Mouse (Mus musculus): Measurements from ENCODE around the gene Rad51b. TPM values are rescaled to one million over a fixed set of nuclear protein-coding genes. Genes with fewer than 3 reads are reported as not detected.

The Rad51b gene
- polyA plus RNA-seq, 1 experiment from 2014 or later: 4.9 TPM

DNA sequence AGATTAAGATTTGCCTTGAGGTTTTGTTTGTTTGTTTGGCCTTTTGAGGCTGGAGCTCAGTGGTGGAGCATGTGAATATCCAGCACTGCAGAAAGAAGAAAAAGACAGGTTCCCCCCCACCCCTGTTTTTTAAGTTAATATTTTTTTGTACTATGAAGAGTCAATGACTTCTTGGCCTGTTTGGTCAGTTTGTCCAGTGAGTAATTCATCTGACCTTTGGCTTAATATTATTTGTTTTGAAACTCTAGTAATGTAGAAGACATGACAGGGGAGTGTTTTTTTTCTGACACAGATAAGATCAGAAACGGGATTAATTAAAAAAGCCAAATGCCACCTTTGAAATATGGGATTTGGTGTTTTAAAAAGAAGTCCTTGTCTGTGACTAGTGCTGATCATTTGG is 107.4 kb downstream of the Rad51b start:
- ATAC-seq (replicated peaks; ENCODE audit: insufficient number of reproducible peaks, low FRiP score, low TSS enrichment, low read depth): no peak
- no peak for DNase-seq (ENCODE audit: low spot score)
- Histone ChIP-seq H3K4me2 (ENCODE audit: low read depth, low read length) (no peak overlapping the region), H3K4me3 (ENCODE audit: low read depth, low read length) (no peak overlapping the region), H3K9me3 (replicated peaks; ENCODE audit: control insufficient read depth, low read length) (no peaks in the 10 kb centered on the region), H3K4me1 (ENCODE audit: control insufficient read depth, insufficient read depth, low read length) (no peaks in the 10 kb centered on the region), H3K9ac (replicated peaks; ENCODE audit: low read length) (no peak overlapping the region), H3K27me3 (ENCODE audit: control insufficient read depth, insufficient read depth, low read length) (no peaks in the 10 kb centered on the region), H3K36me3 (replicated peaks; ENCODE audit: control insufficient read depth, insufficient read depth, low read depth, low read length) (no peaks in the 10 kb centered on the region), H3K27ac (replicated peaks; ENCODE audit: low read depth, low read length) (no peak overlapping the region)
- WGBS: 49% methylated on average over 1 of the region's 1 CpGs

DNA sequence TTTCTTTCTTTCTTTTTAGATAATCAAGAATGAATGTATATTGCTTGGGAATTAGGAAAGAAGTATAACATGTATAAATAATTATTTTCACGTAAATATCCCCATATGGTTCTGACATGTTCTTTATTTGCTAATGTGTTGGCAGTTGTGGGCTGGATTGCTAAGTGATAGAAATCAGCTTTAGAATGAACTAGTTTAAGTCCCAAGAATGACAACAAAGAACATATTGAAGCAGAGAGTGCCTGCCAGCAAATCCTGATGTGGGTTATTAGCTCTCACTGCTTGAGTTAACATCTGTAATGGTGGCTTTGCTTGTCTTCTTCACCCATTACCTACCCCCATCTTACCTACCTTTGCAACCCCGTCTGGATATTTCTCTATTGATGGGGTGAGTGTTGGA is 111.6 kb downstream of the Rad51b start:
- Histone ChIP-seq H3K36me3 (replicated peaks; ENCODE audit: control insufficient read depth, insufficient read depth, low read depth, low read length) (no peaks in the 10 kb centered on the region), H3K9ac (replicated peaks; ENCODE audit: low read length) (no peak overlapping the region), H3K4me3 (ENCODE audit: low read depth, low read length) (no peak overlapping the region), H3K9me3 (replicated peaks; ENCODE audit: control insufficient read depth, low read length) (no peaks in the 10 kb centered on the region), H3K27me3 (ENCODE audit: control insufficient read depth, insufficient read depth, low read length) (no peaks in the 10 kb centered on the region), H3K4me1 (ENCODE audit: control insufficient read depth, insufficient read depth, low read length) (no peaks in the 10 kb centered on the region), H3K4me2 (ENCODE audit: low read depth, low read length) (no peak overlapping the region), H3K27ac (replicated peaks; ENCODE audit: low read depth, low read length) (no peak overlapping the region)
- WGBS: 63% methylated on average over 2 of the region's 2 CpGs
- DNase-seq (ENCODE audit: low spot score): no peak
- ATAC-seq (replicated peaks; ENCODE audit: insufficient number of reproducible peaks, low FRiP score, low TSS enrichment, low read depth): no peak

DNA sequence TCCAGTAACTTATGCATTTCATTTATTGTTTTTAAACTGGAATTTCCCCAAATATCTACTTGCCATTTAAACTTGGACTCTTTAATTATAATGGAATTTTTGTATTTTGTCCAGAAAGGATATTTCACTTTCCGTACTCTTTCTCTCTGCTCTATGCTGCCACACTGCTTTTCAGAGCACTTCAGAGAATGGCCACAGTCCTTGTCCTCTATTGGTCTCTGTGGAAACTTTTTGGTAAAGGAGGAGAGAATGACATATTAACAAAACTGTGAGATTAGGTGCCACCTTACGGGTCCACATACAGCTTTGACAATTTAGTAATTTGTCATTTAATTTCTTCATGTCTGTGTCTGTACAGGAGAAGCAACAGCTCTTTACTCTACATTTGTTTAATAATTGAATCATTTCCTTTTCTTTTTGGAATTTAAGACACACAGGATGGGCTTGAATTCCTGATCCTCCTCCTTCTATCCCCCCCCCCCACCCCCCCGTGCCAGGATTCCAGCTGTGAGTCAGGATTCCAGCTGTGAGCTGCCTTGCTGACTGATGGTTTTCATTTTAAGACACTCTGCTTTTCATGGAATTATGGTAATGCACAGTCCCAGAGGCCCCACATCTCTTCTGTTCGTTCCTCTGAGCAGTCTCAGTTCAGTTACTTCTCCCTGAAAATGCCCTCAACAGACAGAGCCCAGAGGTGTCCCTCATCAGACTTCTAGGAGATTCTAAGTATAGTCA is 112.2 kb downstream of the Rad51b start:
- WGBS: 56% methylated on average over 3 of the region's 4 CpGs
- no peaks in the 10 kb centered on the region for H3K9me3 ChIP-seq (replicated peaks; ENCODE audit: control insufficient read depth, low read length)
- no peak for DNase-seq (ENCODE audit: low spot score)
- no peak overlapping the region for H3K4me2 ChIP-seq (ENCODE audit: low read depth, low read length)
- H3K27ac ChIP-seq (replicated peaks; ENCODE audit: low read depth, low read length): no peak overlapping the region
- H3K4me1 ChIP-seq (ENCODE audit: control insufficient read depth, insufficient read depth, low read length): no peaks in the 10 kb centered on the region
- ATAC-seq (replicated peaks; ENCODE audit: insufficient number of reproducible peaks, low FRiP score, low TSS enrichment, low read depth): no peak
- no peaks in the 10 kb centered on the region for H3K36me3 ChIP-seq (replicated peaks; ENCODE audit: control insufficient read depth, insufficient read depth, low read depth, low read length)
- H3K27me3 ChIP-seq (ENCODE audit: control insufficient read depth, insufficient read depth, low read length): no peaks in the 10 kb centered on the region
- no peak overlapping the region for H3K4me3 ChIP-seq (ENCODE audit: low read depth, low read length)
- no peak overlapping the region for H3K9ac ChIP-seq (replicated peaks; ENCODE audit: low read length)

DNA sequence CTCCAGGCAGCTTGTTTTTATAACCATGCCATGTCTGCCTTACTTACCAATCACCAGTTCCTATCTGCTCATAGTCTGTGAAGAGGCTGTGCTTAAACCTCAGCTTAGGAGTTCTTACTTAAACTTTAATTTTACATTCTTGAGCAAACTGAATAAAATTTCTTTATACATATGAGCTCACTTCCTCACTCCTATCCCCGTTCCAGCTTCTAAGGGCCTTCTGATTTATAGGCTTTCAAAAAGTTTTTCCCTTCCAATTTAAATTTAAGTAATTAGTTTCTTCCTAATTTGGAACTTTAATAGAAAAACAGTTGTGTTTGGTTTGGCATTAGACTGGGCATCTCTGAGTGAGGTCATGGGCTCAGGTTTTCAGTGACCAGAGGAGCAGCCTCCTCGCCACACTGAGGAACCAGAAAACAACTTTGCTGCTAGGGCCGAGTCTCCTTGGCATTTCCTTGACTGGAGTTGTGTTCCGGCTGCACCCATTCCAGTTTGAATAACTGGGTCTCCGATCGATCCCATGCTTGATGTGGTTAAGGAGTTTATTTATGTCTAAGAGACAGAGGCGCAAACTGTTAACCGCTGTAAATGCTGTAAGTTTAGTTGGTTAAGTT is 115.9 kb downstream of the Rad51b start:
- H3K36me3 ChIP-seq (replicated peaks; ENCODE audit: control insufficient read depth, insufficient read depth, low read depth, low read length): no peaks in the 10 kb centered on the region
- no peaks in the 10 kb centered on the region for H3K9me3 ChIP-seq (replicated peaks; ENCODE audit: control insufficient read depth, low read length)
- 81% methylated on average over 8 of the region's 8 CpGs for WGBS
- H3K4me1 ChIP-seq (ENCODE audit: control insufficient read depth, insufficient read depth, low read length): no peaks in the 10 kb centered on the region
- H3K4me3 ChIP-seq (ENCODE audit: low read depth, low read length): no peak overlapping the region
- H3K27me3 ChIP-seq (ENCODE audit: control insufficient read depth, insufficient read depth, low read length): no peaks in the 10 kb centered on the region
- no peak overlapping the region for H3K4me2 ChIP-seq (ENCODE audit: low read depth, low read length)
- no peak overlapping the region for H3K27ac ChIP-seq (replicated peaks; ENCODE audit: low read depth, low read length)
- no peak for ATAC-seq (replicated peaks; ENCODE audit: insufficient number of reproducible peaks, low FRiP score, low TSS enrichment, low read depth)
- H3K9ac ChIP-seq (replicated peaks; ENCODE audit: low read length): no peak overlapping the region
- DNase-seq (ENCODE audit: low spot score): no peak

DNA sequence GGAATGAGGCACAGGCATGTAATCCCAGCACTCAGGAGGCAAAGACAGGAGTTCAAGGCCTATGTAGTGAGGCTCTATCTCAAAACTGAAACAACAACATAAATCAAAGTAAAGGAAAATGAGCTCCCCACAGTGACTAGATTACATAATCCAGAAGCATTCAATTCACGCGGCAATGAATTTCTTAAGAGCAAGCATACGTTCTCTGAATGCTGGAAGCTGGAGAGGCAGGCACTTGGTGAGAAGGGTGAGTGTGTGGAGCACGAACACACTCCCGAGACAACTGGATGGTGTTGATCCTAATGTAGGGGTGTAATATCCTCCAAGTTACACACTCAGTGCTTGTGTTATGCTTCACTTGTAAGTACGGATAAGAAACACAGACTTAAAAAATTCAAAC is 120.3 kb downstream of the Rad51b start:
- Histone ChIP-seq H3K27me3 (ENCODE audit: control insufficient read depth, insufficient read depth, low read length) (no peaks in the 10 kb centered on the region), H3K9ac (replicated peaks; ENCODE audit: low read length) (no peak overlapping the region), H3K9me3 (replicated peaks; ENCODE audit: control insufficient read depth, low read length) (no peaks in the 10 kb centered on the region), H3K4me3 (ENCODE audit: low read depth, low read length) (no peak overlapping the region), H3K36me3 (replicated peaks; ENCODE audit: control insufficient read depth, insufficient read depth, low read depth, low read length) (no peaks in the 10 kb centered on the region), H3K4me2 (ENCODE audit: low read depth, low read length) (no peak overlapping the region), H3K4me1 (ENCODE audit: control insufficient read depth, insufficient read depth, low read length) (no peaks in the 10 kb centered on the region), H3K27ac (replicated peaks; ENCODE audit: low read depth, low read length) (no peak overlapping the region)
- DNase-seq (ENCODE audit: low spot score) (no peak), ATAC-seq (replicated peaks; ENCODE audit: insufficient number of reproducible peaks, low FRiP score, low TSS enrichment, low read depth) (no peak)
- WGBS: 79% methylated on average over 6 of the region's 6 CpGs

DNA sequence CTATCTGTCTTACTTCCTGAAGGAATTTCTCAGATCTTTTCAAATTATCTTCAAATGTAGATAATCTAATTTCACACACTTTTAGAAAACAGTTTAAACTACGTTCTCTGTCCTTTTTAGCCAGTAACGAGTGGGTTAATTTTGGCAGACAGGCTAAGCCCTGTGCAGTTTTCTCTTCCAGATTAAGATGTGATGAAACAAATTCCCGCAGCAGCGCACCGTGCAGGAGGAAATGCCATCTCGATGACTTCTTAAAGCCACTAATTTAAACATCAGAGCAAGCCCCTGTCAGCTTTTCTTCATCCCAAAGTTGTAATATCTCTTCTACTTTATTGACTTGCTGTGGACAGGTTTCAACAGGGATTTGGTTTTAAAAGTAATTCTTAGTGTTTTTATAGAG is 123.5 kb downstream of the Rad51b start:
- Histone ChIP-seq H3K9me3 (replicated peaks; ENCODE audit: control insufficient read depth, low read length) (no peaks in the 10 kb centered on the region), H3K9ac (replicated peaks; ENCODE audit: low read length) (no peak overlapping the region), H3K27me3 (ENCODE audit: control insufficient read depth, insufficient read depth, low read length) (no peaks in the 10 kb centered on the region), H3K4me3 (ENCODE audit: low read depth, low read length) (no peak overlapping the region), H3K4me2 (ENCODE audit: low read depth, low read length) (no peak overlapping the region), H3K36me3 (replicated peaks; ENCODE audit: control insufficient read depth, insufficient read depth, low read depth, low read length) (no peaks in the 10 kb centered on the region), H3K4me1 (ENCODE audit: control insufficient read depth, insufficient read depth, low read length) (no peaks in the 10 kb centered on the region), H3K27ac (replicated peaks; ENCODE audit: low read depth, low read length) (no peak overlapping the region)
- DNase-seq (ENCODE audit: low spot score) (peak; percentile 46), ATAC-seq (replicated peaks; ENCODE audit: insufficient number of reproducible peaks, low FRiP score, low TSS enrichment, low read depth) (no peak)
- 13% methylated on average over 6 of the region's 6 CpGs for WGBS

DNA sequence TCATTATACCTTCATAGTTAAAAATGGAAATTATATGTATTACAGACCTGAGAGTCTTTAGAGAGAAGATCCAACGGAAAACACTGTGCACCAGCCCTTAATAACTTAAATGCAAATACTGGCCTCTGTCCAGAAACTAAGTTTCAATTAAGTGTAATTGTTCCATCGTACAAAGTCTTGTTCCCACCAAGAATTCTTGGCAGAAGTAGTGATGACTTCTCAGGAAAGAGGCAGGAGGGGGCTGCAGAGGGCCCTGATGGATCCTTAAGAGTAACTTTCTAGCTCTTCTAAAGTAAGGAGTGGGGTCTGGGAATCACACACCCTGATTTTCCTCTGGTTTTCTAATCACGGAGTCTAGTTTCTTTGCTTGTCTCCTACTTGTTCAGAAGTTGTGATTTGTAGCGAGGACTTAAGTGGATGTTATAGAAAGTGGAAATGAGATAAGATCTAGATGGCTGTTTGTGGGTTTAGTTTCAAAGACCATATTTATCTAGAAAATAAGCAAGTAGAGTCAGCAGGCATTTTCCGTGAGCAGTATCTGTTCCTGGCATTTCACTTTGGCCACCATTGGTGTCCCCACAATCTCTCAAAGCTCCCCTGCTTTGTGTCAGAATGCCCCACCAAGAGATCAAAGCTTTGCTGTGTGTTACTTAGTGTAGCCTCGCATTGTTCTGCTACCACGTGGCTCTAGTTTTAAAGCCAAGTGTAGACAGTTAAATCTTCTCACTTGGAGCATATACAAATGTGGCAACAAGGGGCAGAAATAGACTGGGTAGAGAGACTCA is 132.6 kb downstream of the Rad51b start:
- whole genome bisulfite sequencing: 57% methylated on average over 7 of the region's 7 CpGs
- DNase-seq (ENCODE audit: low spot score) (no peak), ATAC-seq (replicated peaks; ENCODE audit: insufficient number of reproducible peaks, low FRiP score, low TSS enrichment, low read depth) (no peak)
- Histone ChIP-seq H3K4me2 (ENCODE audit: low read depth, low read length) (no peak overlapping the region), H3K27ac (replicated peaks; ENCODE audit: low read depth, low read length) (peak overlapping the region; percentile 31; the same call in 1 of the 2 replicates), H3K4me3 (ENCODE audit: low read depth, low read length) (no peak overlapping the region), H3K27me3 (ENCODE audit: control insufficient read depth, insufficient read depth, low read length) (no peaks in the 10 kb centered on the region), H3K4me1 (ENCODE audit: control insufficient read depth, insufficient read depth, low read length) (no peaks in the 10 kb centered on the region), H3K9ac (replicated peaks; ENCODE audit: low read length) (no peak overlapping the region), H3K9me3 (replicated peaks; ENCODE audit: control insufficient read depth, low read length) (no peaks in the 10 kb centered on the region), H3K36me3 (replicated peaks; ENCODE audit: control insufficient read depth, insufficient read depth, low read depth, low read length) (no peaks in the 10 kb centered on the region)

DNA sequence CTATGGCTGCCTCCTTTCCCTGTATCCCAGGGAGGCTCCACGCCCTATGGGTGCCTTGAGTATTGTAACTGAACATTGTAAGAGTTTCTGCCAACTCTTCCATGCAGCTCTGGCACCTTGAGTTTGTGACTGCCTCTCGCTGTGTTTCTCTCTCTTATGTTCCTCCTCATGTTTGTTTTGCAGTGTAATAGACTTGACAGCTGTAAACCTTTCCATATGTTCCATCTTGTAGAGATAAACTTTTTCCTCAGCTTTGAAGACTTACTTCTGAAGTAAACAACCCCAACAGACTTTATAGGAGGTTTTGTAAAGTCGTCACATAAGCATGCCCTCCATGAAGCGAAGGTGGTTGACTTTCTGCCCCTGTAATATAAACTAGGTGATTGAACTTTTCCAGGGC is 134.1 kb downstream of the Rad51b start:
- Histone ChIP-seq H3K36me3 (replicated peaks; ENCODE audit: control insufficient read depth, insufficient read depth, low read depth, low read length) (no peaks in the 10 kb centered on the region), H3K27ac (replicated peaks; ENCODE audit: low read depth, low read length) (no peak overlapping the region), H3K4me2 (ENCODE audit: low read depth, low read length) (no peak overlapping the region), H3K9me3 (replicated peaks; ENCODE audit: control insufficient read depth, low read length) (no peaks in the 10 kb centered on the region), H3K27me3 (ENCODE audit: control insufficient read depth, insufficient read depth, low read length) (no peaks in the 10 kb centered on the region), H3K4me3 (ENCODE audit: low read depth, low read length) (no peak overlapping the region), H3K4me1 (ENCODE audit: control insufficient read depth, insufficient read depth, low read length) (no peaks in the 10 kb centered on the region), H3K9ac (replicated peaks; ENCODE audit: low read length) (no peak overlapping the region)
- ATAC-seq (replicated peaks; ENCODE audit: insufficient number of reproducible peaks, low FRiP score, low TSS enrichment, low read depth): no peak
- 35% methylated on average over 4 of the region's 4 CpGs for WGBS
- peak; percentile 51 for DNase-seq (ENCODE audit: low spot score)

Data from embryonic facial prominence, embryonic 11.5 days (tissue).